Mouse (Mus musculus) olfactory bulb, adult 2 months (tissue): Measurements from ENCODE around the gene 4930558K02Rik.

ENCODE experiments used
- CTCF ChIP-seq: fragments of 200-500 bp; IDR thresholded peaks from 2 replicates; pipeline ENCODE4 v1.5.1; 2012; ENCODE audit warnings: low read depth, mild to moderate bottlenecking, low read length, moderate library complexity; ENCODE audit not compliant: insufficient read depth
- POLR2A ChIP-seq: fragments of 200-500 bp; IDR thresholded peaks from 2 replicates; pipeline ENCODE4 v1.6.1; 2012; ENCODE audit warnings: mild to moderate bottlenecking, low read depth, low read length, moderate library complexity; ENCODE audit not compliant: insufficient read depth

- TF ChIP-seq CTCF, result no peak
- no peak for TF ChIP-seq POLR2A
Measured at GRCm38 (mm10) chr1:161977331-161977730, 2.1 kb downstream of the 4930558K02Rik start.
